10 mouse cellular contexts compared by ENCODE assay signal in the genomic region with DNA sequence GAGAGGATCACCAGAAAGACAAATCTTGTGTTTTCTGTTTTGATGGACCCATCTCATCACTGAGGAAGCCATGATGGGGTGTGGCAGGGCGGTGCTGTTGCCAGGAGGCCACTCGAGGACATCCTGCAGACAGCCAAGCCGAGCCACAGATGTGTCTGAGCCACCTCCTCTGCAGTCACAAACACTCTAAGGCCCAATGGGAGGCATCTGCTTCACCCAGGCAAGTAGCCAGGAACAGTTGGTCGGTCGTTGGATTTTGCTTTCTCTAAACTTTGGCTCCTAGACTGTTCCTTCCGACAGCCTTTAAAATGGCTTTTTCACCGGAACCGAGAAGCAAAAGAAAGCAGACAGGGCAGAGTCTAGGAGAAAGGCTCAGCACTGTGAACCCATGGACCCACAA.
DNase-seq lines count a peak whose midpoint lies in the region; ATAC-seq lines count a peak whose summit lies in the region.
"Had no signal": no experiment of that assay in that cellular context is flagged by ENCODE, and none has a peak within 500 bp of the region (broad histone marks: within the 10 kb centered on the region; RNA-seq: fewer than 3 reads in every experiment).

No protein-coding gene starts in this region.

- WGBS in lung, embryonic 16.5 days: 56% methylated on average over 8 of the region's 8 CpGs

- no peak overlapping the region for H3K4me3 ChIP-seq in lung, embryonic 16.5 days (ENCODE audit: low read length)

- no peak overlapping the region for H3K27ac ChIP-seq in lung, embryonic 16.5 days (ENCODE audit: low read length)

- DNase-seq in cerebellum, postnatal 14 days: peak; percentile 10 to 23
- DNase-seq in cerebellum, postnatal 36 days: no peak
- peak; percentile 24 to 25 for DNase-seq in layer of hippocampus, postnatal 10 days (ENCODE audit: low spot score in 2 of 2)
- no peak for DNase-seq in layer of hippocampus, postnatal 36 days
- DNase-seq in gastrocnemius, adult 8-10 months (ENCODE audit: low spot score in 2 of 2): peak; percentile 25 to 48
- DNase-seq: adrenal gland, adult 8-10 months; cerebellum, adult 9-11 months had no signal

- H3K9ac ChIP-seq in lung, embryonic 16.5 days (ENCODE audit: low read length): no peak overlapping the region

- no peaks in the 10 kb centered on the region for H3K36me3 ChIP-seq in lung, embryonic 16.5 days (ENCODE audit: control insufficient read depth, insufficient read depth, low read length)

- no peaks in the 10 kb centered on the region for H3K27me3 ChIP-seq in lung, embryonic 16.5 days (ENCODE audit: control insufficient read depth, insufficient read depth, low read depth, low read length)

- H3K4me1 ChIP-seq in lung, embryonic 16.5 days (replicated peaks; ENCODE audit: control insufficient read depth, insufficient read depth, low read length): peaks cover 6% of the 10 kb centered on the region; the same call in 1 of the 2 replicates

- H3K9me3 ChIP-seq in lung, embryonic 16.5 days (ENCODE audit: control insufficient read depth, low read length): no peaks in the 10 kb centered on the region

- peak; percentile 73; the same call in 1 of the 2 replicates for ATAC-seq in lung, embryonic 16.5 days (ENCODE audit: low read depth)
- ATAC-seq in inflammation-experienced regulatory T-cells, adult 6 months: no peak
- no peak for ATAC-seq in activated CD4-positive, CD25-positive, alpha-beta regulatory T cell, adult 4 months

- no peak overlapping the region for H3K4me2 ChIP-seq in lung, embryonic 16.5 days (ENCODE audit: low read depth, low read length)

Comparison
In these comparisons a context has a peak if more than half of its experiments do, and no peak if none do; other contexts are left out.
1. DNase-seq: peak in cerebellum, postnatal 14 days (2 of 2), layer of hippocampus, postnatal 10 days (2 of 2) and gastrocnemius, adult 8-10 months (2 of 2); none in cerebellum, postnatal 36 days (0 of 2) and layer of hippocampus, postnatal 36 days (0 of 2).